Mouse (Mus musculus) cerebellum, adult 8-10 months (tissue): Measurements from ENCODE around the gene Rab14.

Experiments
- DNase-seq: peaks from one replicate; pipeline ENCODE4 v3.0.0; 2022

Rab14 gene

DNA sequence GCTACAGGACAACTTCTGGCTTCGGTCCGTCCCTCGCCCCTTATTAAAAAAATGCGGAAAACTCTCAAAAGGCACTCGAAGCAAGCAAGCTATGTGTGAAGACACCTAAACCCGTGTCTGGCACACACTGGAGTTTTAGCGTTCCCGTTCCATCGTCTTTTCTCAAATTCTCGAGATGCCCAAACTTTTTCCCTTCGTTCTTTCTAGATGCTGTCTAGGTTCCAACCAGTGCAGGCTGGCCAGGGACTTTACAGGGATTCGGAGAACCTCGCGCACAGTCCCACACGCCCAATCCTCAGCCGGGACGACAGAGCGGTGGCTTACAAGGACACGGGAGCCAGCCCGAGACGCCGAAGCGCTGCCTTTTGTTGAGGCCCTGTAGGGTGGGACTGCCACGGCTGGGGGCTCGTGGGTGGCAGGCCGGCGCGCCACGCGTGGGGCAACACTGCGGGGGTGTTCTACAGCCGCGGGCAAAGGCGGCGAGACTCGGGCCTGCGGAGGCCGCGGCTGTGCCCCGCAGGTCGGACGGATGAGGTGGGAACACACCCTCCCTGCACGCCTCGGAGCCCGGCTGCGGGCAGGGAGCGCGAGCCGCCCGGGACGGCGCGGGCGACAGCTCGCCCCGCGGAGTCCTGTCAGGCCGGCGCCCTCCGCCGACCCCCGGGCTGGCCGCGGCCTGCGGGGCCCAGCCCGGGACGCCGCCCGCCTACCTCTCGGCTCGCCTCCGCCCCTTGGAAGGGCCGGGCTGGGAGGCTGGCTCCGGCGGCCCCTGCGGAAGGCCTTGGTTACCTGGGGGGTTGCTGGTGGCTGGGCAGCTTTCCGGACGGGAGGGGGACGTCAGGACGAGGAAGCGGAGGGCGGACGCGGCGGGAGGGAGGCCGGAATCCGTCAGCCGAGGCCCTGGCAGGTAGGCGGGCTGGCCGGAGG is 686 bp downstream of the Rab14 start:
- DNase-seq, result peak; percentile 48

DNA sequence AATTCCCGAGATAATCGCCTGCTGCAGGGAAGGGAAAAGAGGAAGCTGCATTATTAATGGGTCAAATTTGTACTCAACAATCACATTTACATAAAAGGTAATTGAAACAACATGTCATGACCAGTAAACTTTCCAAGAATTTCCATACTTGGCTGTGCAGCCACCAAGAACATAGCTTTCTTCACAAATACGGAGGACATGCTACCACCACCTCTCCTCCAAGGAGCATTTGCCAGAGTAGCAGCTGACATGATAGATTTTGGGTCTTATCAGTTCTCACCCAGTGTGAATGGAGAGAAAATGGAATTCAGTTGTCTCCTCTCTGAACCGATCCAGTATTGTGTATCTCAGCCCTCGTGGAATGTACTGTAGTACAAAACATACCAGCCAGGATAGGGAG is 1.4 kb downstream of the Rab14 start:
- no peak for DNase-seq

DNA sequence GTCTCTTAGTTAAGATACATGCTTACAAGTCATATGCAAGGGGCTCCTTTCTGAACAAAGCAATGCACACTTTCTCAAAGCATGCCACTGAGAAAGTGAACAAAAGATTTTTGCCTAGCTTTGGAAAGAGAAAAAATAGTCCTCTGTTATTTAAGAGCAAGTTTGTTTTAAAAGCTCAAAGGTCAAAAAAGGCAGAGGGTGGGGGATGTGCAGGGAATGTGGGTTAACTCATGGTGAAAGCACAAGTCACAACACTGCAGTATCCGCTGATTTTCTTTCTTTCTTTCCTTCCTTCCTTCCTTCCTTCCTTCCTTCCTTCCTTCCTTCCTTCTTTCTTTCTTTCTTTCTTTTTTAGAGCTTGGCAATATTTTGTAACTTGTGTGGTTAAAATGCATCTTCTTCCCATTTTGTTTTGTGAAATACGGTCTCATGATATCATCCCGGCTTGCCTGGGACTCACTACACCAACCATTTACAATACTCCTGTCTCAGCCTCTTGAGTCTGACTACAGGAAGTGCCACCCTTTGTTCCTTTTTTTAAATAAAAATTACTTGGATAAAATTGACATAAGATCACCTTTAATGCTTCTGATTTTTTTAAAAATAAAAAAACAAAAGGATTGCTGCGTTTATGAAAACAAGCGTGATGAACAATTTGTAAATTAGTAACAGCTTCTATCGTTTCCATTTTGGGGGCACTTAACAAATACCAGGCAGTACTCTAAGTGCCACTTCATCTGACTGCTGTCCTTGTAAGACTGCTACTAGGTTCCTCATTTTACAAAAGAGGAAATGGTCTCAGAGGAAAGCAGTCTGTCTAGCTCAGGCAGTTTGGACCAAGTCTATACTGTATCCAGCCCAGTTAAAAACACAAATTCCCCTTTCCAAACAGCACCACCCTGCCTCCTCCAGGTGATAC is 5.0 kb downstream of the Rab14 start:
- no peak for DNase-seq

DNA sequence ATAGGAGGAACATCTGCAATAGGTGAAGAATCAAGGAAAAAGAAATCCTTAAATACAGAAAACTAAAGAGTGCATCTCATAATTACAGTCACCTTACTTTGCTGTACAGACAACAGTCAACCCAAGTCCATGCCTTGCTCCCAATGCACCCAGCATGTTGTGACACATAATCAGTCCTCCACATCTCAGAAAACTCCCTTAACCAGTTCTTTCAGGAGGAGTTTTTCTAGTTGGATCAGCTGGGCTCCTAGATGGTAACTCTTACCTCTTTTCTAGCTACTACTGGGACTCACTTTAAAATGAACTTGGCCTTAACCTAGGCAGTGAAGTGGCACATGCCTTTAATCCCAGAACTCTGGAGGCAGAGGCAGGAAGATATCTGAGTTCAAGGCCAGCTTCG is 6.9 kb downstream of the Rab14 start:
- DNase-seq, result no peak

- no peak for DNase-seq
These were observed 12.0 kb downstream of the Rab14 start for GRCm38 (mm10) chr2:35188929-35189328.

DNA sequence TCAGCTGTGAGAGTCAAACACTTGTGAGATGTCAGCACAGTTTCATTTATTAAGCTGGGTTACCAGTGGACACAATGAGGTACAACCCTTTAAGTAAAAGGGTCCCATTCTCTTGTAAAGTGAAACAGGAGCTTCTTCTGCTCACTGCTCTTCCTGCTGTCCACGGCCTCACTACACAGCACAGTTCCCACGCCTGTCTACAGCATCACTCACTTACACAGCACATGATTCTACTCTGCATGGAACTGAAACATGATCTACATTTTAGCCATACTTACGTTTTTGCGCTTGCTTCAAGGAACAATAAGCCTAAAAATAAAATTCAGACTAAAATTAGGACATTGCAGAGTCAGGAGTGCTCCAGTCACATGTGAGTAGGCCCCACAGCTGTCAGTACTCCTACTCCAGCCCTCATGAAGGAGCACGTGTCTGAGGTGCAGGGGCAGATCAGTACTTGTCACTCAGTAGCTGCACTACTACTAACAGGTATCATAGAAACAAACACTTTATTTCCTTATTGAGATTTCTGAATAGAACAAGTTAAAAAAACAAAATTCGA is 17.7 kb downstream of the Rab14 start:
- no peak for DNase-seq

DNA sequence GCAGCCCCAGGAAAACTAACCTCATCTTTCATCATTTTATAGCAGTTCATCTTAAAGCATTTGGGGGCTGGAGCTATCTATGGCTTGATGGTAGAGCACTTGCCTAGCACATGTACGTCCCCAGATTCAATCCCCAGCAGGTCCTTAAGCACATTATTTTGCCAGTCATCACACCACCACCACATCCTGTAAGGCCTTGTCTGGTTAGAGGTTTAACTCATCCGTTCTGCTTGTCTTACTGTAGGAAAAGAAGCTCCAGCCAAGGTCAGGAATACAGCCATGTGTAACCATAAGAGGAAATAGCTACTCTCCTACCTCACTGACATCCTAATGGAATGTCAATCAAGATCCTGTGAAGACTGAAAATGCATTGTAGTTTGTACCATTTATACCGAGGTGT is 22.8 kb downstream of the Rab14 start:
- DNase-seq, result no peak

GRCm38 (mm10) chr2:35175281-35176065 is 25.4 kb downstream of the Rab14 start:
- no peak for DNase-seq

GRCm38 (mm10) chr2:35174100-35174499 is 26.8 kb downstream of the Rab14 start:
- DNase-seq, result no peak

DNA sequence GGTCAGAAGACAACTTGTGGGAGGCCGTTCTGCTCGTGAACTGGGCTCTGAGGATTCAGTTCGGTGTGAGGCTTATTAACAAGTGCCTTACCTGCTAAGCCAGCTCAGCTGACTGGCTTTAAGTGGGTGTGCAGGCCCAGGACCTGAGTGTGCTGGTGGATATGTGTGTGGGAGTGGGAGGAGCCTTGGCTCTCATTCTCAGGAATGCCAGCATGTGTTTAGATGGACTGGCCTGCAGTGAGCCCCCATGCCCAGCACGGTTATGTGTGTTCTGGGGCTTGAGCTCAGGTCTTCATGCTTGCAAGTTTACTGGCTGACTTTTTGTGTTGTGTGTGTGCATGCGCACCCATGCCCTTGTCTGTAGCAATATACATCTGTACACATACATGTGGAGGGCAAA is 27.3 kb downstream of the Rab14 start:
- no peak for DNase-seq

DNA sequence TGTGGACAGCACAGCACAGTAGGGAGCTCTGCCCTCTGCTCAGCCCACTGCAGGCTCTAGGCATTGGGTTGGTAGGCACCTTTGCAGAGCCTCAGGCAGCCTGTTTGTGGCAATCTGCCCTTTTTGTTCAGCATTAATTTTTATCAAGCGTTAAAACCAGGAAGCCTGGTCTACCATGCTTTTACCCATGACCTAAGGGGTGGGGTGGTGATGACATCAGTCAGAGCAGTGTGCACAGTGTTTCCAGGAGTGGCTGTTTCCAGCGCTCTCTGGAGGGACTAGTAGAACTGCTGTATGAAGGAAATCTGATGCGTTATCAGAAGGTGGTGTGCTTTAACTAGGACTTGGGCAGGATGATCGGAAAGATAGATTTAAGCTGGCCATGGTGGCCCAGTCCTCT is 28.7 kb downstream of the Rab14 start:
- no peak for DNase-seq

DNA sequence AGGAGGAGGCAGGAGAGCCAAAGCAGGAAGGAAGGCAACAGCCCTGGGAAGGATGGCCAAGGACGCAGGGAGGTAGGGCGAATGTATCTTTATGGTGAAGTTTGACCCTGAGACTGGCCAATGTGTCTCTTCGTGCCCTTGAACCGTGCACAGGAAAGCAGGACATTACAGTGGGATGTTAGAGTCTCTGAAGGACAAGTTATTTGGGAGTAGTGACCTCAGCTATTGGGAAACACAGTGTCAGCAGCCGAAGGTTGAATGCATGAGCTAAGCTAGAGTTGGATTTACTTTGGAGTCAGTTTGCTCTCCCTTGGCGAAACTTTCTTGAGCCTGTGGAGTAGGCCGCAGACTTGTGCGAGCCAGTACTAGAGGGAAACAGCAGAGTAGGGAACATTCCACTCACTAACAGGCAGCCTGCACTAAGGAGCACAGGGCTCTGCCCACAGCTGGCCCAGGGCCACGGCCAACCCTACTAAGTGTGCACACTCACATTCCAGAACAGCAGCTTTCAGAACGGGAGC is 29.5 kb downstream of the Rab14 start:
- no peak for DNase-seq

- no peak for DNase-seq
These were observed 31.5 kb downstream of the Rab14 start for GRCm38 (mm10) chr2:35169452-35169851.

DNA sequence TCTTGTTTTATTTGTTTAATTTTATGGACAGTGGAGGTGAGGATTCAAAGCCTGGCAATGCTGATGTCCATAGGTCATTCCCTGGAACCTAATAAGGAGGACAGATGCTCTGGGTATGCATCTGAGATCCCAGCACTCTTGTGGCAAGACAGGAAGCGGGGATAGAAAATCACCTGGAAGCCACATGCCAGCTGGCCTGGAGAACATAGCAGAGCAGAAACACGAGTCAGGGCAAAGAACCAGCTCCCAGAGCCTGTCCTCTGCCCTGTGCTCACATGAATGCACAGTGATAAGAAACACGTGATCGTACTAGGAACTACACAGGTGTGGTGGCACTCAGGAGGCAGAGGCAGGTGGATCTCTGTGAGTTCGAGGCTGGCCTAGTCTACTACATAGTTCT is 34.1 kb downstream of the Rab14 start:
- DNase-seq, result no peak

DNA sequence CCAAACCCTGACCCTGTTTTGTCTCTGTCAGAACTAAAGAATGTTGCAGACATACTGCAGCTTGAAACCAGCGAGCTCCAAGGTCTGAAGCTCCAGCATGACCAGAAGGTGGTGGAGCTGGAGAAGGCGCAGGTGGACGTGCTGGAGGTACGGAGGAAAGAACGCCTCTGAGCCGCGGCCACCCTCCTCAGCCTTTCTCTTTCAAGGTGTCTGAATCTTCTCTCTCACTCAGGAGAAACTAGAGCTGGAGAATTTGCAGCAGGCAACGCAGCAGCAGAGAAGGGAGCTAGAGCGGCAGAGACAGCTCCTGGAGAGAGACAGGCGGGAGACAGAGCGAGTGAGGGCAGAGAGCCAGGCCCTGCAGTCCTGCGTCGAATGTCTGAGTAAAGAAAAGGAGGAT is 35.5 kb downstream of the Rab14 start:
- no peak for DNase-seq

- DNase-seq, result no peak
These were observed 37.5 kb downstream of the Rab14 start for GRCm38 (mm10) chr2:35163396-35163795.

- DNase-seq, result no peak
These were observed 39.0 kb downstream of the Rab14 start for GRCm38 (mm10) chr2:35161846-35162488.

DNA sequence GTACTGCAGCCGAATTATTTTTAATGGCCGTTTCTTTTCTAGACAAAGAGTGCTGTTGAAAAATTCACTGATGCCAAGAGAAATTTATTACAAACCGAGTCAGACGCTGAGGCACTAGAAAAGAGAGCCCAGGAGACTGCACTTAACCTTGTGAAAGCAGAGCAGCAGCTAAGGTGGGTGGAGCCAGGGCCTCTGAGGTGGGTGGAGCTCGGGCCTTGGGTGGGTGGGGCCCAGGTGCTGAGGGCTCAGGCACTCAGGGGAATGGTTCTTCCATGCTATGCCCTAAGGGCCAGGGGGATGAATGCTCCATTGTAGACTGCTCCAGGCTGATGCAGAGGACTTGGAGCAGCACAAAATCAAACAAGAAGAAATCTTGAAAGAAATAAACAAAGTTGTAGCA is 40.7 kb downstream of the Rab14 start:
- DNase-seq, result no peak

- no peak for DNase-seq
These were observed 42.6 kb downstream of the Rab14 start for GRCm38 (mm10) chr2:35158358-35158757.

DNA sequence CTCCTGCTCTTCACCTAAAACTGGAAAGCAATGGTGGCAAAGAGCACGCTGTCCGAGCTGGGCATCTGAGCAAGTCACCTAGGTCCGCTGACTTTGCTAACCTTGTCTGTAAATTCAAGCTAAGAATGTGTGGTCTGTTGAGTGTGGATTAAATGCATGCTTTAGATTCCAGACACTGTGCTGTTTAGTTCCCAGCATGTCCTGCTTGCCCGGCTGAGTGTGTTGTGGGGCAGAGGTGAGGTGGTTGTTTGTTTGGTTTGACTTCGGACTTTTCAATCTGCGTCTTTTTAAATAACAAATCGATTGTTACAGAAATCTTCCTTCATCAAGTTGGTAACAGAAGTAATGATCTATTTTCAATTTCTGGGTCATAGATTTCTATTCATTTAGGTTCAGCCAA is 43.1 kb downstream of the Rab14 start:
- no peak for DNase-seq

GRCm38 (mm10) chr2:35156985-35157384 is 43.9 kb downstream of the Rab14 start:
- no peak for DNase-seq
